Mouse (Mus musculus) adrenal gland, adult 18-20 months (tissue): ENCODE data around the gene Lysmd3. TPM values are rescaled to one million over a fixed set of nuclear protein-coding genes. Genes with fewer than 3 reads are reported as not detected.

Experiments
- DNase-seq, 2 experiments: peaks; one replicate each; pipeline ENCODE4 v3.0.0; 2021 to 2022; ENCODE audit warnings: low spot score in 2 of 2
- total RNA-seq, 2 experiments: library from RNA; stranded (reverse); gene quantifications; 1 replicate in 1 of 2; 2 replicates in 1 of 2; pipeline ENCODE4 v1.2.3; 2021

Gene Lysmd3
- total RNA-seq, 2 experiments from 2014 or later, result 15.5 to 22.1 TPM

- no peak for DNase-seq
These were observed 6.9 kb downstream of the Lysmd3 start for GRCm38 (mm10) chr13:81664331-81664698.

GRCm38 (mm10) chr13:81667713-81668112 lies 10.2 kb downstream of the Lysmd3 start:
- DNase-seq, result no peak

DNA sequence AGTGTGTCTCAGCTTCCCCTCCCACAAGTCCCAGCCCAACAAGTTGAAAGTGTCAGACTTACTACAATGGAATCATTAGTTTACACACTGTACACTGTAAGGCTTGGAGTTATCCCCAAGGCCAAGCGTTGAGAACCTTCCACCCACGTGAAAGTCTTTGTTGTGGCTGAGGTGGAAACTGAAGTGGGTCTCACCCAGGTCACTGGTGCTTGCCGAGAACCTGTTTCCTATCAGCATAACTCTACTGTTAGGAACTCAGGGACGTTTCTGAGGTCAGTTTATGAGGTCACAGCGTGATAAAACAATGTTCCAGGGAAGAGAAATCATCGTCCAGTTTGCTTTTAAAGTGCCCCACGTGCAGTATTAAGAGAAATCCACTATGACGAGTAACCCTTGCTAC lies 17.9 kb downstream of the Lysmd3 start:
- no peak for DNase-seq

GRCm38 (mm10) chr13:81683107-81683506 lies 25.6 kb downstream of the Lysmd3 start:
- DNase-seq, result no peak

DNA sequence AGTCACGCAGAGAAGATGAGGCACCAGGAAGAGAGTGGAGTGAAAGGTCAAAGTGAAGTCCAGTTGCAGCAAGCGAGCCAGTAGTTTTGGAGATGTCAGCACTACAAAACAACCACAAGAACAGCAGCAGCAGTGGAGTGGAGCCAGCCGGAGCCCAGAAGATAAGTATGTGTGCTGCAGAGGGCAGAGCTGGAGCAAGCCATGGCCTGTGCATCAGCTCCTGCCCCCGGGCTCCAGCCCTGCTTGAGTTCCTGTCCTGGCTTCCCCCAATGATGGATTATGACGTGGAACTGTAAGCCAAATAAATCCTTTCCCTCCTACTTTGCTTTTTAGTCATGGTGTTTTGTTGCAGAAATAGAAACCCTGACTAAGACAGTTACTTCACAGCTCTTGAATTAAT lies 26.8 kb downstream of the Lysmd3 start:
- no peak for DNase-seq

DNA sequence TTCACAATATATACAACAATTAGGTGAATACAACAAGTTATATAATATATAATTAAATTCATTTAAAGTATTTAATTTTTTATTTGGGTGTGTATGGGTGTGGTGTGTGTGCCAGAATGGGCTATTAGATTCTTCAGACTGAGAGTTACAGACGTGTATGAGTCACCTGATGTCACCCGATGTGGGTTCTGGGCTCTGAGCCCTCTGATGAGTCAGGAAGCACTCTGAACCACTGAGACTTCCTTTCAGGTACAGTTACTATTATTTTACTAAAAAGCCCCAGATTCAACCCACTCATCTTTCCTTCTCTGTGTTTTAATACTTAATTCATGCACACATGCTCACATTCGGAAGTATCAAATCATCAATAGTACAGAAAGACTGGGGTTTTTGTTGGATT lies 27.4 kb downstream of the Lysmd3 start:
- DNase-seq, result no peak

- no peak for DNase-seq
These were observed 32.1 kb downstream of the Lysmd3 start for GRCm38 (mm10) chr13:81689587-81689986.

DNA sequence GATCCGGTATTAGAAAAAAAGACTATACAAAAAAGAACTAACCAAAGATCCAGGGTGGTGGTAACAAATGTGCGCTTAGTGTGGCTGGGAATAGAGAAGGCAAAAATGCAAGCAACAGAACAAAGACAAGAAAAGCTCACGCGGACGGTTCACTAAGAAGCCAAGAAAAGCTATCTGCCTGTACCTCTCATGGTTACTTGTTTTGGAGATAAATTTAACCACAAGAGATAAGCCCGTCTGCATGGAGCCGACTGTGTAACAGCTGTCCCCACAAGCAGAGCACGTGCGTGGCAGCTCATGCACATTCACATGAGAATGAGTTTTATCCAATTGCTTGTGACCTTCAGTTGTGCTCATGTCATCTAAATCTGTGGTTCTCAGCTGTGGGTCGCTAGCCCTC lies 33.0 kb downstream of the Lysmd3 start:
- DNase-seq, result no peak

GRCm38 (mm10) chr13:81691606-81692005 lies 34.1 kb downstream of the Lysmd3 start:
- no peak for DNase-seq

DNA sequence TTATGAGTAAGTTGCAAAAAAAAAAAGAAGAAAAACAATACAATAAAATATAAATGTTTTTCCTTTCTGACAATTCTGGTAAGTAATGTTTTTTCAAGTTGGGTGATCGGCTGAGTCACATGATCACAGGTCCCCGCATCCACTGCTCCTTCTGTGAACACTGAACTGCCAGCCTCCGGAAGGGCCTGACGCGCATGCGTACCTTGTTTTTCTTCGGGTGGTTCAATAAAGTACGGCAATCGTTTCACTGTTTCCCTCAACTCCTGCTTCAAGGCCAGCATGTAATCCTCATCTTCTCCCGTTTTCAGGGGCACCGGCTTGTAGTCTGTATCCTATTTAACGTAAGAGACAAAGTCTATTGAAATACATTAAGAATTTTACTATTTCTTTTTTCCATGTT lies 37.0 kb downstream of the Lysmd3 start:
- no peak for DNase-seq

DNA sequence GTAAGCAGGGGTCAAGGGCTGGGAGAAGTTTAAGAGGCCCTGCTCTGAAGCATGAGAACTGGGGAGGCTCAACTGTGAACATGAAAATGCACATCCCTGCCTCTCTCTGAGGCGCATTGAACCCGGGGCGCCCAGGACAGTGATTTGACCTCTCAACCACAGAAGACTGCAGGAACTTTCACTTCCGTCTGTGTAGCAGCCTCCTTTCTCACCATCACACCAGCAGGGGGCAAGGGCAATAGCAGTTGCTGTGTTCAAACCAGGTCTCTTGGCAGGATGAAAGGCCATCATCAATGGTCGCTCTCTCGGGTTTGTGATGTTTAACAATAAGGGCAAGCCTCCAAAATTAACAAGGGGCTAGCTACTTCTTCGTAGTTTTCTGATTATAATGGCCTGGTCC lies 45.7 kb downstream of the Lysmd3 start:
- no peak for DNase-seq

GRCm38 (mm10) chr13:81703621-81704020 lies 46.2 kb downstream of the Lysmd3 start:
- DNase-seq, result no peak

DNA sequence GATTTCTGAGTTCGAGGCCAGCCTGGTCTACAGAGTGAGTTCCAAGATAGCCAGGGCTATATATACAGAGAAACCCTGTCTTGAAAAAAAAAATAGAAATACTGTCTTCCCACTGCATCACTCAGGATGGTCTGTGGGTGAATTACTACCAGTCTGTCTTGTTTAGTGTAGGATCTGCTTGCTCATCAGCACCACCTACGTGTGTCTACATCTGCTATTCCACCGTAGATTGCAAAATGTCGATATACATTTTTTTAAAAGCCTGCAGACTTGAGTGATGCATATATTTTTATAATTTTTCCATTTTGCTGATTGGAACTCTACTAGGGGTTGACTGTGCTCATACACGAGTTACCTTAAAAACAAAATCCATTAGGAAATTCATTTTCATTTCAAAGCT lies 48.8 kb downstream of the Lysmd3 start:
- no peak for DNase-seq

DNA sequence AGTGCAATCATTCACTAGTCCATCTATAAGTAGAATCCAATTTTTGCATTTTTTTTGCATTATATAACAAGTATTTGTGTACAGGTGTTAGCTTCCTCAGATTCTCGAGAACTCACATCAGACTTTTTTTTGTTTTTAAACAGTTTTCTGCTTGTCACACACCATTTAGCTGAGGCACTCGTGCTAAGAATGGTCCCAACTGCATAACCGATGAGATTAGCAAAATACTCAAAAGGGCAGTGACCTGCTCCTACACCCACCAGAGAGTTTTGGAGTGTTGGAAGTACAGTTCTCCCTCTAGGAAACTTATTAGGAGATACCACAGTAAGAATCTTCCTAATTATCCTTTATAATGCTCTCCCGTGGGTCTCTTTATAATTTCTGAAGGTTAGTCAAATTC lies 52.3 kb downstream of the Lysmd3 start:
- no peak for DNase-seq

DNA sequence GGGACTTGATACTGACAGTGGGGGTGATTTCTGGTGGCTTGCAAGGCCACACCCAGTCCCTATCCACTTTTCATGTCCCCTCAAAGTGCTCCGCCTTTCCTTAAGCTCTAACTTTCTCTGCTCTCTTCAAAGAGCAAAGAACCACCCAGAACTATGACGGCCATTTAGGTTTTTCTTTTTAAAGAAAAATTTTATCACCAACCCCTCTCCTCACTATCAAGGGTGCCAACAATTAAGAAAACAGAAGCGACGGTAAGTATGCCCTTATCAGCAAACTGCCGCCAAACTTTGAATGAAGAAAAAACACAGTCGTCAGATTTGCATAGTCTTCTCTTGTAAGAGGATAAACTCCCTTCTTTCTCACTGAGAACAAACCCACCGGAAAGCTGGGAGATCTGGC lies 52.8 kb downstream of the Lysmd3 start:
- no peak for DNase-seq

GRCm38 (mm10) chr13:81710775-81711545 lies 53.5 kb downstream of the Lysmd3 start, which contains the start of the genes Polr3g and Mblac2:
Gene Polr3g (minus strand): TSS chr13:81711013.
Gene Mblac2 (plus strand): TSS chr13:81711341.
- DNase-seq, result peak; percentile 97 to 98

- no peak for DNase-seq
These were observed 54.3 kb downstream of the Lysmd3 start for GRCm38 (mm10) chr13:81711546-81712371.

GRCm38 (mm10) chr13:81713896-81714295 lies 56.4 kb downstream of the Lysmd3 start:
- no peak for DNase-seq
